Comparison of ENCODE assay signal across 8 mouse cellular contexts in genomic region chrX:35889800-35890106, GRCm38 (mm10). TPM values are rescaled to one million over a fixed set of nuclear protein-coding genes. Genes with fewer than 3 reads are reported as not detected.
DNase-seq lines count a peak whose midpoint lies in the region; ATAC-seq and TF ChIP-seq lines count a peak whose summit lies in the region.

No protein-coding gene starts in this region.

- no peak for DNase-seq in kidney, postnatal 0 days (ENCODE audit: low spot score)
- no peak for DNase-seq in kidney, adult 9 months
- DNase-seq in embryonic facial prominence, embryonic 11.5 days (ENCODE audit: low spot score), result no peak
- DNase-seq in naive thymus-derived CD4-positive, alpha-beta T cell, adult 2 months (ENCODE audit: low read depth), result peak; percentile 38
- DNase-seq in ovary, adult 18-20 months (ENCODE audit: low spot score), result no peak

- H3K27me3 ChIP-seq in kidney, postnatal 0 days (ENCODE audit: insufficient read depth, low read length), result no peaks in the 10 kb centered on the region
- H3K27me3 ChIP-seq in ES-Bruce4 (ENCODE audit: control insufficient read depth, insufficient read depth, low read length, poor library complexity, severe bottlenecking), result no peaks in the 10 kb centered on the region
- H3K27me3 ChIP-seq in embryonic facial prominence, embryonic 11.5 days (ENCODE audit: control insufficient read depth, insufficient read depth, low read length), result no peaks in the 10 kb centered on the region
- H3K27me3 ChIP-seq in intestine, embryonic 15.5 days (replicated peaks), result no peaks in the 10 kb centered on the region

- TF ChIP-seq CTCF in kidney, postnatal 0 days (IDR thresholded peaks at IDR 0.05; ENCODE audit: low read depth), result no peak
- no peak for TF ChIP-seq CTCF in ES-Bruce4 (IDR thresholded peaks at IDR 0.05; ENCODE audit: low read depth, low read length)

- peak; percentile 14; the same call in 1 of the 2 replicates for ATAC-seq in kidney, postnatal 0 days (replicated peaks; ENCODE audit: low FRiP score, low read depth)
- peak; percentile 39; the same call in 1 of the 2 replicates for ATAC-seq in embryonic facial prominence, embryonic 11.5 days (replicated peaks; ENCODE audit: insufficient number of reproducible peaks, low FRiP score, low TSS enrichment, low read depth)
- ATAC-seq in intestine, embryonic 15.5 days, result 0 out of 2 replicates have a peak, but pooled peaks have one; percentile 14
- ATAC-seq in megakaryocyte-erythroid progenitor cell, adult 5-6 weeks (replicated peaks; ENCODE audit: low FRiP score, low TSS enrichment, poor library complexity, severe bottlenecking), result no peak

- peak overlapping the region; percentile 69 for H3K4me2 ChIP-seq in kidney, postnatal 0 days (ENCODE audit: low read length)
- H3K4me2 ChIP-seq in embryonic facial prominence, embryonic 11.5 days (ENCODE audit: low read depth, low read length), result peak overlapping the region; percentile 55
- H3K4me2 ChIP-seq in intestine, embryonic 15.5 days (replicated peaks), result peak overlapping the region; percentile 67

- no peak for TF ChIP-seq POLR2A in ES-Bruce4 (IDR thresholded peaks at IDR 0.05; ENCODE audit: insufficient read depth, low read length)

- TF ChIP-seq EP300 in ES-Bruce4 (IDR thresholded peaks at IDR 0.05; ENCODE audit: insufficient read depth, low read depth, low read length), result no peak

- H3K9me3 ChIP-seq in kidney, postnatal 0 days (replicated peaks; ENCODE audit: low read length), result no peaks in the 10 kb centered on the region
- no peaks in the 10 kb centered on the region for H3K9me3 ChIP-seq in ES-Bruce4 (replicated peaks; ENCODE audit: control insufficient read depth, insufficient read depth, low read length, poor library complexity, severe bottlenecking)
- no peaks in the 10 kb centered on the region for H3K9me3 ChIP-seq in embryonic facial prominence, embryonic 11.5 days (replicated peaks; ENCODE audit: control insufficient read depth, low read length)
- no peaks in the 10 kb centered on the region for H3K9me3 ChIP-seq in intestine, embryonic 15.5 days

- no peaks in the 10 kb centered on the region for H3K36me3 ChIP-seq in kidney, postnatal 0 days (ENCODE audit: insufficient read depth, low read length)
- no peaks in the 10 kb centered on the region for H3K36me3 ChIP-seq in ES-Bruce4 (ENCODE audit: control insufficient read depth, insufficient read depth, low read length, poor library complexity, severe bottlenecking)
- no peaks in the 10 kb centered on the region for H3K36me3 ChIP-seq in embryonic facial prominence, embryonic 11.5 days (replicated peaks; ENCODE audit: control insufficient read depth, insufficient read depth, low read depth, low read length)
- no peaks in the 10 kb centered on the region for H3K36me3 ChIP-seq in intestine, embryonic 15.5 days

- peak overlapping the region; percentile 50 for H3K4me3 ChIP-seq in kidney, postnatal 0 days (replicated peaks; ENCODE audit: low read depth, low read length)
- peak overlapping the region; percentile 65 for H3K4me3 ChIP-seq in ES-Bruce4 (ENCODE audit: low read depth, low read length)
- H3K4me3 ChIP-seq in embryonic facial prominence, embryonic 11.5 days (ENCODE audit: low read depth, low read length), result peak overlapping the region; percentile 54
- H3K4me3 ChIP-seq in intestine, embryonic 15.5 days (replicated peaks), result peak overlapping the region; percentile 55

- H3K27ac ChIP-seq in kidney, postnatal 0 days, result no peak overlapping the region
- no peak overlapping the region for H3K27ac ChIP-seq in ES-Bruce4 (ENCODE audit: insufficient read depth, low read length)
- no peak overlapping the region for H3K27ac ChIP-seq in embryonic facial prominence, embryonic 11.5 days (replicated peaks; ENCODE audit: low read depth, low read length)
- H3K27ac ChIP-seq in intestine, embryonic 15.5 days, result no peak overlapping the region

- 22% methylated on average over 7 of the region's 8 CpGs for WGBS in kidney, postnatal 0 days
- WGBS in embryonic facial prominence, embryonic 11.5 days, result 10% methylated on average over 8 of the region's 8 CpGs
- 12% methylated on average over 8 of the region's 8 CpGs for WGBS in intestine, embryonic 15.5 days

- peak overlapping the region; percentile 62; the same call in 1 of the 2 replicates for H3K9ac ChIP-seq in kidney, postnatal 0 days (ENCODE audit: low read depth, low read length)
- peak overlapping the region; percentile 66 for H3K9ac ChIP-seq in ES-Bruce4 (ENCODE audit: low read depth, poor library complexity, severe bottlenecking)
- peak overlapping the region; percentile 73 for H3K9ac ChIP-seq in embryonic facial prominence, embryonic 11.5 days (replicated peaks; ENCODE audit: low read length)
- peak overlapping the region; percentile 51; the same call in 1 of the 2 replicates for H3K9ac ChIP-seq in intestine, embryonic 15.5 days

- no peaks in the 10 kb centered on the region for H3K4me1 ChIP-seq in kidney, postnatal 0 days (replicated peaks; ENCODE audit: insufficient read depth, low read length)
- H3K4me1 ChIP-seq in ES-Bruce4 (ENCODE audit: control insufficient read depth, insufficient read depth, low read length), result no peaks in the 10 kb centered on the region
- no peaks in the 10 kb centered on the region for H3K4me1 ChIP-seq in embryonic facial prominence, embryonic 11.5 days (ENCODE audit: control insufficient read depth, insufficient read depth, low read length)
- no peaks in the 10 kb centered on the region for H3K4me1 ChIP-seq in intestine, embryonic 15.5 days (replicated peaks)

RNA-seq across cellular contexts. Expression of gene Dock11, which starts 1.1 kb away (rescaled TPM):
- 5.4 and 5.5 TPM in 2 replicates for polyA plus RNA-seq in kidney, postnatal 0 days (2015; fragmentation: Nextera tagmentation; extraction: Ambion mirVana)
- 49.0 and 54.7 TPM in 2 replicates for polyA plus RNA-seq in ES-Bruce4 (2011; ENCODE audit: insufficient read depth, insufficient read length, low read depth, missing spikeins)
- 26.2 and 27.5 TPM in 2 replicates for polyA plus RNA-seq in embryonic facial prominence, embryonic 11.5 days (2014; fragmentation: Nextera tagmentation; extraction: Ambion mirVana)
- polyA plus RNA-seq in intestine, embryonic 15.5 days (2015; fragmentation: Nextera tagmentation; extraction: Ambion mirVana), result 10.5 and 11.8 TPM in 2 replicates
- total RNA-seq in megakaryocyte-erythroid progenitor cell, adult 5-6 weeks (2014; fragmentation: Nextera tagmentation), result 25.2 and 35.5 TPM in 2 replicates
- 53.4 and 92.5 TPM in 2 replicates for total RNA-seq in megakaryocyte-erythroid progenitor cell, adult 5-6 weeks (2017)
